Mouse (Mus musculus) left cerebral cortex, adult 2 months (tissue): ENCODE results near the gene Klf7. TPM values are rescaled to one million over a fixed set of nuclear protein-coding genes. Genes with fewer than 3 reads are reported as not detected.

ENCODE experiments used
- DNase-seq, 2 experiments: peaks; one replicate each; pipeline ENCODE4 v3.0.0; 2021 to 2022; ENCODE audit warnings: low spot score in 2 of 2, mixed read lengths in 1 of 2; ENCODE audit errors: extremely low spot score in 1 of 2
- H3K27ac ChIP-seq: fragments of 200-600 bp; 2 replicates; pipeline ENCODE4 v1.8.1; 2022
- H3K4me3 ChIP-seq: fragments of 200-600 bp; 2 replicates; pipeline ENCODE4 v1.8.1; 2022
- CTCF ChIP-seq: fragments of 200-600 bp; IDR thresholded peaks from 2 replicates; pipeline ENCODE4 v1.8.1; 2022; ENCODE audit warnings: antibody characterized with exemption, mild to moderate bottlenecking, moderate library complexity
- intact Hi-C: fragments of 180-260 bp; cut with DNase I; formaldehyde crosslinking; loops from one replicate; pipeline ENCODE4 v1.15.1; 2025
- total RNA-seq, 2 experiments: library from RNA; stranded (reverse); gene quantifications; 2 replicates each; pipeline ENCODE4 v1.2.3; 2021

The Klf7 gene
- total RNA-seq, 2 experiments from 2014 or later, result 41.1 to 46.5 TPM

DNA sequence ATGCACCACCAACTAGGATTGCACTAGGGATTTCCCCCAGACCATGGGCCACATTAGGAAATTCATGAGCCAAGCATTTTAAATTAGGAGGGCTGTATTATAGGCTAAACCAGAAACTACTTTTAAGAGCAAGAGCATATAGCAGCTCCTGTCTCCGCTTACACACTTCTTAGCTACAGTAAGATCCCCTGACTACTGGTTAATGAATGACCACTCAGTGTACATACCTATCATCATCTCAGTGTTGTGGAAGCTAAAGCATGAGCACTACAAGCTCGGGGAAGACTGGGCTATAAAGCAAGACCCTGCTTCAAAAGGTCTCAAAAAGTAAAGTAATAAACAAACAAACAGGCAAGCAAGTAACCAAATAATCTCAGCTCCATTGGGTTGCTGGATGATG, 65.5 kb downstream of the Klf7 start:
- no peak for DNase-seq
- no peak for TF ChIP-seq CTCF
- Histone ChIP-seq H3K27ac (peak overlapping the region; percentile 55), H3K4me3 (no peak overlapping the region)
- intact Hi-C loops, result no loop called here

DNA sequence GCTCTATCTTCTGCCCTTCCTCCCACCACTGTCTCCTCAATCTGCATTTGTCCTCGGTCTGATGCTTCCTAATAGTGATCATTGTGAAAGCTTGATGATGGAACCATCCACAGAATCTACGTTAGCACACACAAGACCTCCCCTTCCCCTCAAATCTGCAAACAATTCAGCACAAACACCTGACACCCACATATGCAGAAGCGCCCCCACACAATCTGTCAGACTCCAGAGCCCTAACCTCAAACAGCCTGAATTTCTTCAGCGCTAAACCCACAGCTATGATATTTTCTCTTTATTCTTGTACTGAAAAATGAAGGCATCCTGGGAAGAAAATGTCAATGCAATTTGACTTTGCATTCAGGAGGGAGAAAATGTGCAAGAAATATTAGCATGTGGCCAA, 66.1 kb downstream of the Klf7 start:
- DNase-seq, result peak; percentile 50 to 65
- Histone ChIP-seq H3K27ac (peak overlapping the region; percentile 55), H3K4me3 (no peak overlapping the region)
- no peak for TF ChIP-seq CTCF
- intact Hi-C loops, result no loop called here

DNA sequence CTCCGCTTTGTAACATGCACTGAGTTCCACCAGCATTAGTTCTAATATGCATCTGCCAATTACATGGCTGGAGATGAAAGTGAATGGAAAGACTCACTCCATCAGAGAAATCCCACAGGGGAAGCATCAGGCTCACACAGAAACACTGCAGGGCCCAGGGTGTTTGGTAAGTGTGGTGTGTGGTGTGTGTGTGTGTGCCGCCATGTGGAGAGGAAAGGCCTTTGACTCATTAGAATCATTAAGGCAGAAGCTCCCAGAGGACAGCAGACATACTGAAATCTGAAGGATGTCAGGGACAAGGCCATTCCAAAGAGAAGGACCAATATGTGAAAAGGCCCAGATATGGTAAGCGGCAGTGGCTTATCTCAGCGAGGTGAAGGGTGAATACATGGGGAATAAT, 66.9 kb downstream of the Klf7 start:
- intact Hi-C loops, result no loop called here
- DNase-seq, result no peak
- no peak overlapping the region for H3K4me3 ChIP-seq
- peak overlapping the region; percentile 55 for H3K27ac ChIP-seq
- no peak for TF ChIP-seq CTCF

DNA sequence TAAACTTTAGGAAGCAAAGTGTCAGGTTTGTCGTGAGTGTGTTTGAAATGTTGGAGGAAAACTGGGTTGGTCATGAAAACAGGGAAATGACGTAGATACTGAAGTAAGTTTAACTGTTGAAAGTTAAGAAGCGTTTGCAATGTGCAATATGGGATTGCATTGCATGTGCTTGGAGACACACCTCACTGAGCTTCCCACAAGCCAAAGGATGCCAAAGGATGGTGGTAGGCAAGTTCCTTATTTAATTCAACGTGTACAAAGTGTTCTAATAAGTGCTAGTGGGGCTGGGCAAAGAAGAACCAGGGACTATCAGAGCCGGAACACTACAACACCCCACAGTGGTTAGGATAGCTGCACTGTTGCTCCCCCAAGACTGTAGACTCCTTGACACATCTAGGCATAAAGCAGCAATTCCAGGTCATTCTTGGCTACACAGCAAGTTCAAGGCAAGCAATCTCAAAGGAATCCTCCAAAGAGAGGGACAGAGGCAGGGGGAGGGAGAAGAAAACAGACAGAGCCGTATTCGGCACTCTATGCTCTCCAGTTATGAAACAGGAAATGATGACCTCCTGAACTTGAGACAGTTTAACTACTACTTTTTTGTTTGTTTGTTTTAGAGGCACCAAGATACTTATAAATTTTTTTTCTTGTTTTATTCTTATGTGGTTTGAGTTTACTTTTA, 69.9 kb downstream of the Klf7 start:
- Histone ChIP-seq H3K4me3 (no peak overlapping the region), H3K27ac (no peak overlapping the region)
- intact Hi-C loops, result no loop called here
- TF ChIP-seq CTCF, result no peak
- DNase-seq, result no peak

DNA sequence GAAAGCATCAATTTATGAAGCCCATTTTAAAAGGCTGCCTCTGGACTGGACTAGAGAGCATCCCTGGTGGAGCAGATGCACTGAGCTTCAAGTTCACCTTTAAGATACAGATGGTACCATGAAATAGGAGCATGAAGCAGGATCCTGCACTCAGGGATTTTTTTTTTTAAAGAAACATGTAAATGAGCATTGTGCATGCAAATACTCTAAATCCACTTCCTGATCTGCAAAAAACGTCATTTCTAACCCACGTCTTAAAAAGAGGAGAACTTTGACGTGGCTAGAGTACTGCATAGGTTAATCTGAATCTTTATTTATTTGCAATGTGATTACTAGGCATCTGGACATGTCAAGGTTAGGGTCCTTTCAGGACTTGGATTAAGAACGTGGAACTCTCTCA, 73.5 kb downstream of the Klf7 start:
- 0 out of 2 replicates have a peak overlapping the region, but pooled peaks have one; percentile 20 for H3K27ac ChIP-seq
- intact Hi-C loops, result no loop called here
- no peak for TF ChIP-seq CTCF

DNA sequence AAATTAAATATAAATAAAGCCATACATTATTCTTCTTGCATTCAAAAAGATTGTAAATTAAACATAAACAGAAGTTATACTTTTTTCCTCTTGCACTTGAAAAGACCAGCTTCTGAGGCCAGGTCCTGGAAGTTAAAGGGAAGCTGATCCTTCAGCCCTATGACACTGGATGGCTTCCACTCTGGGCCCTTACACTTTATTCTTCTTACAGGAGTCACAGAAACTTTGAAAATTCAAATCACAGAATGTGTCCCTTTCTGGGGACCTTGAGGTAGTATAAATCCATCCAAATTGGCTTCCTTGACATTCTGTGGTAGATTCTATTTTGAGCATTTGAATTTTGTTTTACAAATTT, 75.3 kb downstream of the Klf7 start:
- no peak for TF ChIP-seq CTCF
- intact Hi-C loops, result no loop called here
- H3K4me3 ChIP-seq, result no peak overlapping the region
- DNase-seq, result no peak
- no peak overlapping the region for H3K27ac ChIP-seq

More for the DNA sequence above, 73.5 kb downstream of the Klf7 start:
- no peak overlapping the region for H3K4me3 ChIP-seq
- no peak for DNase-seq

DNA sequence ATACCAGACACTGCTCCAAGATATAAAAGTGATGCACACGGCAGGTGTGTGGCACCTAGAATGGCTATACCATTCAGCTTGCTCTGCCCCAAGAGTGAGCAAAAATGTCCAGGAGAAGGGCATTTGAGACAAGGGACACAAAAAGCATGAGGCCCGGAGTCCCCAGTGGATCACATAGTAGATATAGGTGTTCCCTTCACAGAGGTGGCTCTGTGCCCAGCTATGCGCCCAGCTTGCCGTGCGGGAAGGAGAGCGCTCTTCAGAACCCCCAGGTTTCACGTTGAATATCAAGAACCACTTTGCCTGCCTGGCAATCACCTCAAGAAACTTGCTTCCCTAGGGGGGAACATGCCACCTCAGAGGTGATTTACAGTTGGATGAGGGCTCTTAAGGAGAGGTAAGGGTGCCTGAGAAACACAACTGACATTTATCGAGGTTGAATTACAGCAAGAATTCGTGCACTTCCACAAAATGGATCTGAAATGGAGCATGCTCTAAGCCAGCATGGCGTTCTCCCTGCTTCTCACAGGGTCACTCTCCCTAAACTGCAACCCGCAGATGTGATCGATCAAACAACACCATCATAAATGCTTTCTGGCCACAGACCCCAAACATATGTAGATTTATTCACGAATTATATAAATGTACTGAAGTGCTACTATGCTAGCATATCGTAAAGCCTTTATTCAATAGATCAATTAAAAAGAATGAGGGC, 75.8 kb downstream of the Klf7 start:
- no peak for DNase-seq
- intact Hi-C loops, result no loop called here
- Histone ChIP-seq H3K4me3 (no peak overlapping the region), H3K27ac (no peak overlapping the region; the same call in 1 of the 2 replicates)
- no peak for TF ChIP-seq CTCF

DNA sequence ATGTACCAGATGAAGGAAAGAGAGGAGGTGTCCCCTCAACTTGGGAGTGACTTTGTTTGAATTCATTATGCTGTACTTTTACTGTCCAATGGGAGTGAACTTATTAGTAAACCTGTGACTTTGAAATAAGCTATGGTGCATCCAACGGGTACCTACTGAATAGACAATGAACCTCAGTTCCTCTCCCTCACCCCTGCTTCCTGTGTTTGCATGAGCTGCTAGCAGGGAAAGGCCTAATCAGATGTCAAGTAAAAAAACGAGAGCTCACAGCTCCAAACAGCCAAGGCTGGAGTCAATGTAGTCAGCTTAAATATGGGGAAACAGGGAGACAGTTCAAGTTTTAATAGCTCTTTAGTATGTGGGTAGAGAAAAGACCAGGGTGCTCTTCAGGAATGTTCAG, 77.5 kb downstream of the Klf7 start:
- no peak for TF ChIP-seq CTCF
- no peak overlapping the region; the same call in 1 of the 2 replicates for H3K27ac ChIP-seq
- no peak for DNase-seq
- no peak overlapping the region for H3K4me3 ChIP-seq
- intact Hi-C loops, result no loop called here

DNA sequence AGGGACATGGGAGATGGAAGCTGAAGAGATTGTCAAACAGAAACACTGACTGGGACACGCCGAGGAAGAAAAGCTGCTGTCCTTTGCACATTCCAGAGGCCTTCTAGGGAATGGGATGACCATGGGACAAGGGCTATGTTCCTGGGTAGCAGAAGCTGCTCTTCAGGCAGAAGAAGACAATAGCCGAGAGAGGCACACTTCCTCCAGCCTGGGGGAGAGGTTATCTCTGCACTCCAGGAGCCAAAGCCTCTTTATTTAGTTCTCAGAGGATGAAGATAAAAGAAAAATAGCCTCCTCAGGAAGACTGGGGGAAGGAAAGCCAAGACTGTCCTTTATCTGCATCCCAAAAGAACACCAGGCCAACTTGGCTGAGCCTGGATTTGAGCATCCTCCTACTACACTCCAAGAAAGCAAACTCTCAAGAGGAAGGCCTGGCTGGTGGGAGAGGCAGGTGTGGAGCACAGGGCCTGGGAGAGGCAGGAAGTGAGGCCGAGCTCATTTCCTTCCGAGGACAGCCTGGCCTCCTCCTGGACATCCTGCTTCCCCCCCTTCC, 81.2 kb downstream of the Klf7 start:
- DNase-seq, result no peak
- TF ChIP-seq CTCF, result no peak
- intact Hi-C loops, result no loop called here
- H3K27ac ChIP-seq, result peak overlapping the region; percentile 80
- H3K4me3 ChIP-seq, result no peak overlapping the region

DNA sequence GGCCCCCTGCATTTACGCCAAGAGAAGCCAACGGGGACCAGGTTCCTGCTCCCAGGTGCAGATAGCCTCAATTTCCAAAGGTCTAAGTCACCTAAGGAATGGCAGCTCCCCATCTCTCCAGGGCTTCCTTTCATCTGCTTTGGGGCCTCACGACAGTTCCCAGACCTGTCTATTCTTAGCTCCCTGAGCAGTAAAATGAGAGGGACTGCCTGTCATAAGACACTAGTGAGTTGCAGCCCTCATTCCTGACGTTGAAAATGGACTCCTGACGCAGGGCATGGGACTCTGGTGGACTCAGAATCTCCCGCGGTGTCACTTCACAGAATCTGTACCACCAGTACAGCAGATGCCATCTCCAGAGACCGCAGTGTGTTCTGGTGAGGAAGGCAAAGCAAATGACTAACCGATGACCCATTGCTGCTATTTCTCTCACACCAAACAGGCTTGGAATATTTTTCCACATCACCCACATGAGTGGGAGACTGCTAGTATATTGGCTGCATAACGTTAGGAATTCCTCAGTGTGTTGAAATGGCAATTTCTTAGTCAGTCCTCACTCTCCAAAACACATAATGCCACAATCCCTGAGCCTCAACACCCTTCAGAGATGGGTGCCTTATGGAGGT, 81.9 kb downstream of the Klf7 start:
- intact Hi-C loops, result no loop called here
- H3K27ac ChIP-seq, result peak overlapping the region; percentile 80
- no peak for DNase-seq
- no peak for TF ChIP-seq CTCF
- H3K4me3 ChIP-seq, result no peak overlapping the region

DNA sequence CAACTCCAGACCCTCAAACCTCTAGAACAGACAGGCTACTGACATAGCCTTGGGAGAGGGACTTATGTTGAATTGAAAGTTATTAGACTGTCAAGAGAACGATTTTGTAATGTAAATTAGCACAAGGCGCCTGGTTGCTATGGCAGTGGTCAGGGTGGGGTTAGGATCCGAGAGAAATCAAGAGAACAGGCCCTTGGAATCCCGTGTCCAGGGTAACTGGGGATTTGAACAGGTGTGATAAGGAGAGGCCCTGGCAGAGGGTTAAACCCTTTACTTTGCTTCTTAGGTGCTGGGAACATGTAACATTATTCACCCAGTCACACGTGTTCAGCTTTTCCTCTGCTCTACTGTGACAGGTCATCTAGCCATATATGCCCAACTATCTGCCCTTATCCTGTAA, 83.7 kb downstream of the Klf7 start:
- no peak for TF ChIP-seq CTCF
- no peak for DNase-seq
- intact Hi-C loops, result loop anchor here (5.0 to 10.0 kb wide), 4 partner anchors 71 to 409 kb away; partner anchors contain the start of gene 4933402D24Rik
- Histone ChIP-seq H3K27ac (peak overlapping the region; percentile 42; the same call in 1 of the 2 replicates), H3K4me3 (no peak overlapping the region)

DNA sequence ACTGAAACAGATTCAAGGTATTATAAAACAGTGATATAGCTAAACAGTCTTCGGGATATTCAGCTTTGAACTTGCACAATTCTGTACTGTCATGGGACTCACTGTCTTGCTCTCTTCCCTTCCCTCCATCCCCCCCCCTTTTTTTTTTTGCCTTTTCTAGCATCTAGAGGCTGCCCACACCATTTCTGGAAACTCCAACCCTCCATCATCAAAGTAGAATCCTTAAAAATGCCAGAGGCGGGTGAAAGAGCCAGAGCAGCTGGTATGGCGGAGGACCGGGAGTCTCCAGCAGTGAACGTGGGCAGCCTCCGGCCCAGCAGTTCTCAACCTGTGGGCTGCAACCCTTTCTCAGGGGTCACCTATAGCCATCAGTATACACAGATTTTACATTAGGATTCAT, 84.3 kb downstream of the Klf7 start:
- no peak for DNase-seq
- intact Hi-C loops, result loop anchor here (2.0 to 10.0 kb wide), 5 partner anchors 70 to 410 kb away; partner anchors contain the start of gene 4933402D24Rik
- peak overlapping the region; percentile 54; the same call in 1 of the 2 replicates for H3K27ac ChIP-seq
- H3K4me3 ChIP-seq, result no peak overlapping the region
- no peak for TF ChIP-seq CTCF
